Mouse (Mus musculus) CD4-positive, CD25-positive, alpha-beta regulatory T cell, adult 2 months (primary cell): ENCODE data around the gene Irf5.
A peak's percentile ranks its signal among the peaks of the same experiment; 100 is the strongest.

Experiments
- DNase-seq: peaks from one replicate; pipeline ENCODE4 v3.0.0-alpha.2; 2012; ENCODE audit warnings: low read depth, low spot score

The Irf5 gene

DNA sequence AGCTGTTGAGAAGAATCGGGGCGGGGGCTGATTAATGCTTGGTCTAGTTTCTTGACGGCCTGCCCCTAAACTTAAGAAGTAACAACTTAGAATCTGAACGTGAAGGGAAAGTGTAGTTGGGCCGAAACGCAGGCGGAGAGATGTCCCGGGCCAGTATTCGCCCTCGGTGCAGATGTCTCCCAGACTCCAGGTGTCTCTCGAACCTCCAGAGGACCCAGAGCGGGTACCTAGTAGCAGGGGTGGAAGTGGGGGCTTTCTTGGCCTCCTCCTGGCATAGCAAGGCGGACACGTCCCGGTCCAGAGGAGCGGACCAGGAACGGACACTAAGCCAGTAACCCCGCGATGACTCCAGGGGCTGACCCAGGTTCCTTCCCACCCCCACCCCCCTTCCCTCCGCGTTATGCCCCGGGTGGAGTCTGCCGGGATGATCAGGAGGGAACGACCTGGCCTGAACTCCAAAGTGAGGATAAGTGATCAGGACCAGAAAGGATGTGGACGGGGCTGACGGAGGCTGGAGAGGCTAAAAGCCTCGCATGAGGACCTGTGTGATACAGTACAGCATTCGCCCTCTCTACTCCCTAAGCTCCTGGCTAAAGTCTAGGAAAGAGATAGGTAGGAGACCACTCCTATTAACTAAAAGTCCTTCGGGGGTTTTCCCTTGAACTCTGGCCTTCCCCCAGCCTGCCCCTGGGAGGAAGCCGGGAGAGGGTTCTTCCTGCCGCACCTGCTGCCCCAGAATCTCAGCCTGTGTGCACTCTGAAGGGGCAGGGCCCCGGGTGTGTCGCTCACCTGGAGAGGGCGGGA lies 1.1 kb downstream of the Irf5 start:
- DNase-seq, result peak; percentile 44

- DNase-seq, result no peak
These were observed 1.7 kb downstream of the Irf5 start for GRCm38 (mm10) chr6:29528165-29528505.

- DNase-seq, result peak; percentile 42
These were observed 2.4 kb downstream of the Irf5 start for GRCm38 (mm10) chr6:29528561-29529443.

DNA sequence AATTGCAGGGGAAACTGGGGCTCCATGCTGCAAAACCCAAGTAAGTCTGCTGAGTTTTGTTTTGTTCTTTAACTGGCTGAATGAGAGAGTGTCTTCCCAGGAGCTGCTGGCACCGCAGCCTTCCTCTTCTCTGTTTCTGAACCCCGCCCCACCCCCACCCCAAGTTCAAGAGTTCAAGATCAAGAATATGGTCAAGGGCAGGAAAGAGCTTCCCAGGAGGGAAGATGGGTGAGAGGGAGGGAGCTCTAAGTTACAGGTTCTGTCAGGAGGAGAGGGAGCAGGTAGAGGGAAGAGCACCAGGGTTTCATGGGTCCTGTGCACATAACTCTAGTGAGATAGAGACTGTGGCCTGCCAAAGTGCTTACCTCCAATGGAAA lies 3.0 kb downstream of the Irf5 start:
- DNase-seq, result no peak

- DNase-seq, result peak; percentile 23
These were observed 3.6 kb downstream of the Irf5 start for GRCm38 (mm10) chr6:29530050-29530449.

GRCm38 (mm10) chr6:29535316-29535715 lies 8.9 kb downstream of the Irf5 start:
- DNase-seq, result no peak

DNA sequence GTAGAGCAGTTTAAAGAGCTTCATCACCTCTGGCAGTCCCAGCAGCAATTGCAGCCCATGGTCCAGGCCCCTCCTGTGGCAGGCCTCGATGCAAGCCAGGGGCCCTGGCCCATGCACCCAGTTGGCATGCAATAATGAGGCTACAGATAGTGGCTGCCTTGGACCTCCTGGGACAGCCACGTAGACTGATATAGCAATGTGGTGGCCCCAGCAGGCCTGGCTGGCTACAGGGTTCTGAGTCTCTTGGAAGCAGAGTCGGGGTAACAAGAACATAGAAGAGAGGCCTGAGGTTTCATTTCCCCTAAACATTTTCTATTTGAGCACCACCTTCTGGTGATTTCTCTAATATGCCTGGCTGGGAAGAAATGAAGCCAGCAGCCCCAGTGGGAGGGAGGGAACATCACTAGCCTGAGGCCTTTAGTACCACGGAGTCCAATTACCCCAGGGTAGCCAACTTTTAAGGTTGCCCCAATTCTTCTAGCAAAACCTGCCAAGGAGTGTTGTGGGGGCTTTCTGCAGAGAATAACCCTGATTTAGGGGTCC lies 10.3 kb downstream of the Irf5 start:
- DNase-seq, result peak; percentile 29

- DNase-seq, result no peak
These were observed 10.8 kb downstream of the Irf5 start for GRCm38 (mm10) chr6:29537221-29537620.

DNA sequence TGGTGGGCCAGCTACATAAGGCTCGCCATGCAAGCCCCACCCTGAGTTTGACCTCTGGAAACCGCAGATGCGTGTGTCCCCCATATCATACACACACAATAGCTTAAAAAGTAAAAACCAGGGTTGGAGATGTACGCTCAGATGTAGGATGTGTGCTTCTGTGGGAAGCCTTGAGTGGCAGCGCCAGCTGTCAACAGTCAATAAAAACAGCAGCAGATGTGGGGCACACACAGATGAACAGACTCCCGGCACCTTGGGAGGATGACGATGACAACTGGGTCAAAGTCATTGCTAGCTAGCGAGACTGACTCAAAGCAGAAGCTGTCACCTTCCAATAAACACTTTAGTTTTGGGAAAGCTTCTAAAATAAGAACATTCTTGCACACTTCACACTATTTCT lies 13.1 kb downstream of the Irf5 start:
- DNase-seq, result no peak

DNA sequence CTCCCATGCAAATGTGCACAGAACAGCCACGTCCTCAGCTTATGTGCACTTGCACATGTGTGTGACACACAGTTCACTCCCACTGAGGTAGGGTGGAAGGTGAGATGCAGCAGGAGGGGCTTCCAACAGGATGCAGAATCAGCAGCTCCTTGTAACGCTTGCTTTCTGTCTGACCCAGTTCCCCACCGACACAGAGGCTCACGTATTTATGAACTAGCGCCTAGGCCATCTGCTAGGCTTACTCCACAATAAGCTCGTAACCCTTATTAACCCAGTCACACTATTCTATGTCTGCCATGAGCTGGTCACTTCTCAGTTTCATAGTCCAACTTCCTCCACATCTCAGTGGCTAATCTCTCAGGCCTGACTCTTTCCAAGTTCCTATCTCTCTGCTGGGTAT lies 13.8 kb downstream of the Irf5 start:
- DNase-seq, result no peak

DNA sequence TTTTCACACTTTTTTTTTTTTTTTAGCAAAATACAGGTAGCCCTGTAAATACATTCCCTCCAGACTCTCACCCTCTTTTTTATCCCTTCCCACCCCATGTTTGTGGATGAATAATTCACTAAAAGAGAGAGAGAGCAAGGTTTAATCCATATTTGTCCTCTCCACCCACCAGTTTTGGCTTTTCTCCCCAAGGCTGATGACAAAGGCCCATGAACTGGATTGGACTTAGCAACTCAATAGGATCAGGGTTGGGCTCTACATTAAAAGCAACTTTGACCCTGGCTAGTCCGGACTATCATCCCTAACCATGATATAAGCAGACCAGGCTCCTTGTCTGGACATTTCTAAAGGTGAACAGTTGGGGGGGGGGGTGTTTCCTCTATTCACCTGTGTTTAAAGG lies 14.5 kb downstream of the Irf5 start:
- no peak for DNase-seq

- DNase-seq, result no peak
These were observed 19.2 kb downstream of the Irf5 start for GRCm38 (mm10) chr6:29545611-29546010.

DNA sequence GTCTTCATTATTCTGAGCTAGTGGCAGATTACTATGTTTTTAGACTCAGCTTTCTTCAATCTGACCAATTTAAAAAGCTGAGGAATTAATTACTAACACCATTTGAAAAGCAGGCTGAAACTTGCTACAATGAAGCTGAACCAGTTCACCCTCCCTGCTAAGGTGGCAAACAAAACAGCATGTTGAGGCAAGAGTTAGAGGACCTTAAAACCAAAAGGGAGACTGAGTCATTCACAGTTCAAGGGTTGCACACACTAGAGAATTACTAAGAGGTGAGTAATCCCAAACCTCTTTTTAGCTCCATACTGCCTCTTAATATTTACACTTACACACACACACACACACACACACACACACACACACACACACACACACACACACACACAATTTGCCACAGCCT lies 21.2 kb downstream of the Irf5 start:
- DNase-seq, result no peak

DNA sequence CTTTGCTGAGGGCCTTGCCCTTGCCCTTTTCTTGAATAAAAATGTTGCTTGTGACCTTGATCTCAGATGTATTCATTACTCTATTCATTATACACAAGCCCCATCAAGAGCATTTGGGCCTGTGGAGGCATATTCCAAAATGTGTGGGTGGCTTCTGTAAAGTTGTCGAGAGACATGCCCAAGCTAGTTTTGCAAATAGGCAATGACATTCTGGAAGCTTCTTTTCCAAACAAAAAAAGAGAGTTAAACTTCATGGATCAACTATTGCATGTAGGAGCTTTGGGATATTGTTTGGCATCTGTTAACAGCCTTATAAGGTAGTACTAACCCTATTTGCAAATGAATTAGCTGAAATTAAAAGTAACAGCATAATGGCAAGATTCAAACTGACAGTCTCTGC lies 21.7 kb downstream of the Irf5 start:
- no peak for DNase-seq

DNA sequence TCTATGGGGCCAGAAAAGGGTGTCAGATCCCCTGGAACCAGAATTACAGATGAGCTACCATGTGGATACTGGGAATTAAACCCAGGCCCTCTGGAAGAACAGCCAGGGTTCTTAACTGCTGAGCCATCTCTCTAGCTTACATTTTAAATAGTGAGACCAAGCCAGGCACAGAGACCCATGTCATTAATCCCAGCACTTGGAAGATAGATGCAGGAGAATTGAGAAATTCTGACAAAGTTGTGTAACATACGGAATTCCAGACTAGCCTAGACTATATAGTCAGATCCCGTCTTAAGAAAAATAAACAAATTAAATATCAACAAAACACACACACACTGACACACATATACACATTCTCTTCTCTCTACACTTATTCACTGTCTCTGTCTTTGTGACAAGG lies 26.1 kb downstream of the Irf5 start:
- DNase-seq, result no peak

- peak; percentile 17 for DNase-seq
These were observed 30.7 kb downstream of the Irf5 start for GRCm38 (mm10) chr6:29557112-29557511.

DNA sequence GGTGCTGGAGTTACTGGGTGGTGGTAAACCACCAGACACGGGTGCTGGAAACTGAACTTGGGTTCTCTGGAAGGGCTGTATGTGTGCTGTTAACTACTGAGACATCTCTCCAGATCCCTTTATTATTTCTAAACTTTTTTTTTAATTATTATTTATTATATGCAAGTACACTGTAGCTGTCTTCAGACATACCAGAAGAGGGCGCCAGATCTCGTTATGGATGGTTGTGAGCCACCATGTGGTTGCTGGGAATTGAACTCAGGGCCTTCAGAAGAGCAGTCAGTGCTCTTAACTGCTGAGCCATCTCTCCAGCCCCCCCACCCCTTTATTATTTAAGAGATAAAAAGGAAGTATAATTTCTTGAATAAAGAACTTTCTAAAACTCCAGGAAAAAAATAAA lies 50.0 kb downstream of the Irf5 start:
- DNase-seq, result peak; percentile 22

GRCm38 (mm10) chr6:29580770-29581169 lies 54.3 kb downstream of the Irf5 start:
- no peak for DNase-seq

GRCm38 (mm10) chr6:29581202-29581601 lies 54.8 kb downstream of the Irf5 start:
- DNase-seq, result no peak
